Mouse (Mus musculus): ENCODE results near the gene 1700018F24Rik.
"Not testable (repeated sequence)": the region's sequence is repeated elsewhere in the genome, so short reads cannot be mapped to it uniquely, and the experiment has no call there.

DNA sequence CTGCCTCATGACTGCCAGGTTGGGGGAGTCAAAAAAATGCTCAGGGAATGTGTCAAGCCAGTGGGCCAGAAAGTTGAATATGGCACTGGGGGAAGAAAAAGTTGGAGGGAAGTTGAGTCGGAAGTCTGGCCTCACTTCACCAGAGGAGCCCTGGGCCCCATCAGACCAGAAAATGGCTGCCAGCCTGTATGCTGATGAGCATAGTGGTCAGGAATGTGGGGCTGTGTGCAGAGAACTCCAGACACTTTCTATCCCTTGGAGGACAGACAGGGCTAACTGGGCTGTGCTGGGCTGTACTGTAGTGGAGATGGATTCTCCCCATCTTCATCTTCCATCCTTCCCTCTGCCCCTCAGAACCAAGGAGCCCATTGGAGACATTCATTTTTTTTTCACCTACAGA, 12.3 kb upstream of the 1700018F24Rik start:
- TF ChIP-seq POLR2A (IDR thresholded peaks at IDR 0.05; ENCODE audit: borderline replicate concordance, insufficient read depth, low read length); CTCF (IDR thresholded peaks at IDR 0.05; ENCODE audit: borderline replicate concordance, insufficient read depth, low read depth, low read length): not testable (repeated sequence)
